Mouse (Mus musculus): ENCODE measurements around the gene Gm3646. TPM values are rescaled to one million over a fixed set of nuclear protein-coding genes. Genes with fewer than 3 reads are reported as not detected.

The Gm3646 gene
- not detected for total RNA-seq (2021)
- long read RNA-seq, experiment 1: 0 reads
- long read RNA-seq, experiment 2: 0 reads

GRCm38 (mm10) chr1:39805243-39805979 is at the start of gene Gm3646:
Gm3646 (minus strand) TSS chr1:39805332.
- DNase-seq (ENCODE audit: low spot score in 2 of 2): no peak

GRCm38 (mm10) chr1:39847066-39847465 is 41.9 kb upstream of the Gm3646 start:
- DNase-seq (ENCODE audit: low spot score in 2 of 2): no peak

GRCm38 (mm10) chr1:39846031-39846550 is 41.0 kb upstream of the Gm3646 start:
- DNase-seq (ENCODE audit: low spot score in 2 of 2): no peak

GRCm38 (mm10) chr1:39843328-39843727 is 38.2 kb upstream of the Gm3646 start:
- no peak for DNase-seq (ENCODE audit: low spot score in 2 of 2)

GRCm38 (mm10) chr1:39842218-39843007 is 37.3 kb upstream of the Gm3646 start:
- no peak for DNase-seq (ENCODE audit: low spot score in 2 of 2)

- DNase-seq (ENCODE audit: low spot score in 2 of 2): no peak
Observed at GRCm38 (mm10) chr1:39840856-39841255, 35.7 kb upstream of the Gm3646 start.

GRCm38 (mm10) chr1:39839838-39840237 is 34.7 kb upstream of the Gm3646 start:
- DNase-seq (ENCODE audit: low spot score in 2 of 2): no peak

- DNase-seq (ENCODE audit: low spot score in 2 of 2): no peak
Observed at GRCm38 (mm10) chr1:39839217-39839616, 34.1 kb upstream of the Gm3646 start.

- no peak for DNase-seq (ENCODE audit: low spot score in 2 of 2)
Observed at GRCm38 (mm10) chr1:39838487-39839169, 33.5 kb upstream of the Gm3646 start.

GRCm38 (mm10) chr1:39831594-39832039 is 26.5 kb upstream of the Gm3646 start:
- DNase-seq (ENCODE audit: low spot score in 2 of 2): no peak

GRCm38 (mm10) chr1:39830786-39831593 is 25.9 kb upstream of the Gm3646 start:
- no peak for DNase-seq (ENCODE audit: low spot score in 2 of 2)

- DNase-seq (ENCODE audit: low spot score in 2 of 2): no peak
Observed at GRCm38 (mm10) chr1:39824902-39825301, 19.8 kb upstream of the Gm3646 start.

- no peak for DNase-seq (ENCODE audit: low spot score in 2 of 2)
Observed at GRCm38 (mm10) chr1:39824240-39824639, 19.1 kb upstream of the Gm3646 start.

- no peak for DNase-seq (ENCODE audit: low spot score in 2 of 2)
Observed at GRCm38 (mm10) chr1:39819596-39819995, 14.5 kb upstream of the Gm3646 start.

GRCm38 (mm10) chr1:39815766-39816165 is 10.6 kb upstream of the Gm3646 start:
- DNase-seq (ENCODE audit: low spot score in 2 of 2): no peak

GRCm38 (mm10) chr1:39813067-39813466 is 7.9 kb upstream of the Gm3646 start:
- DNase-seq (ENCODE audit: low spot score in 2 of 2): no peak

GRCm38 (mm10) chr1:39804789-39805188 is 343 bp downstream of the Gm3646 start:
- no peak for DNase-seq (ENCODE audit: low spot score in 2 of 2)

GRCm38 (mm10) chr1:39802946-39803345 is 2.2 kb downstream of the Gm3646 start:
- no peak for DNase-seq (ENCODE audit: low spot score in 2 of 2)

- DNase-seq (ENCODE audit: low spot score in 2 of 2): no peak
Observed at GRCm38 (mm10) chr1:39797496-39797895, 7.6 kb downstream of the Gm3646 start.

GRCm38 (mm10) chr1:39796765-39797164 is 8.4 kb downstream of the Gm3646 start:
- no peak for DNase-seq (ENCODE audit: low spot score in 2 of 2)

GRCm38 (mm10) chr1:39784632-39785031 is 20.5 kb downstream of the Gm3646 start:
- DNase-seq (ENCODE audit: low spot score in 2 of 2): no peak

All from adrenal gland, postnatal 4 days (tissue).